Mouse (Mus musculus) bone marrow, adult 2 months (tissue): ENCODE results near the gene Mpo. TPM values are rescaled to one million over a fixed set of nuclear protein-coding genes. Genes with fewer than 3 reads are reported as not detected.

Experiments used
- H3K27ac ChIP-seq: fragments of 200-500 bp; 2 replicates; pipeline ENCODE4 v1.5.1; 2012; ENCODE audit warnings: low read depth, mild to moderate bottlenecking, control low read depth, inconsistent platforms, low read length; ENCODE audit not compliant: control insufficient read depth, poor library complexity, insufficient read depth
- H3K4me1 ChIP-seq: fragments of 200-500 bp; 2 replicates; pipeline ENCODE4 v1.6.1; 2011; ENCODE audit warnings: low read length; ENCODE audit not compliant: control insufficient read depth, insufficient read depth
- H3K4me3 ChIP-seq: fragments of 200-500 bp; replicated peaks from 2 replicates; pipeline ENCODE3; 2011; ENCODE audit warnings: mild to moderate bottlenecking, low read depth, low read length, control low read depth; ENCODE audit not compliant: control insufficient read depth
- CTCF ChIP-seq: fragments of 200-500 bp; IDR thresholded peaks from 2 replicates; pipeline ENCODE4 v1.5.1; 2011; ENCODE audit warnings: low read length, control low read depth; ENCODE audit not compliant: control insufficient read depth, insufficient read depth
- POLR2A ChIP-seq: fragments of 200-500 bp; IDR thresholded peaks from 2 replicates; pipeline ENCODE4 v1.6.1; 2011; ENCODE audit warnings: low read depth, mild to moderate bottlenecking, control low read depth, low read length, borderline replicate concordance; ENCODE audit not compliant: control insufficient read depth
- WGBS: fragments of 180-500 bp; shearing (Covaris S2); methylation state at CpG from one replicate; pipeline ENCODE4 v1.1.7; 2018; 5-methylcytosine and 5-hydroxymethylcytosine counted together
- polyA plus RNA-seq: library from polyadenylated mRNA; stranded (reverse); fragments of >200 nt; gene quantifications from 2 replicates; pipeline ENCODE4 v1.2.4, GENCODE M21; 2011; ENCODE audit warnings: low replicate concordance; ENCODE audit not compliant: missing spikeins, insufficient read depth, insufficient read length

Mpo gene
- 330 and 630 TPM in 2 replicates for polyA plus RNA-seq

GRCm38 (mm10) chr11:87793460-87793859, at the start of gene Mpo:
TSS of gene Mpo (plus strand) at chr11:87793581.
- 7% methylated on average over 3 of the region's 3 CpGs for WGBS
- TF ChIP-seq POLR2A (no peak), CTCF (no peak)
- H3K4me1 ChIP-seq, result peaks cover 5% of the 10 kb centered on the region; the same call in 1 of the 2 replicates
- H3K4me3 ChIP-seq, result no peak within 1 kb of the TSS
- peak within 1 kb of the TSS; percentile 66 for H3K27ac ChIP-seq

GRCm38 (mm10) chr11:87743691-87744090, 49.7 kb upstream of the Mpo start:
- 92% methylated on average over 3 of the region's 3 CpGs for WGBS
- TF ChIP-seq POLR2A (no peak), CTCF (no peak)
- no peak overlapping the region for H3K27ac ChIP-seq
- H3K4me3 ChIP-seq, result no peak overlapping the region
- peaks cover 12% of the 10 kb centered on the region for H3K4me1 ChIP-seq

GRCm38 (mm10) chr11:87744964-87745363, 48.4 kb upstream of the Mpo start:
- no peak overlapping the region for H3K4me3 ChIP-seq
- peaks cover 12% of the 10 kb centered on the region for H3K4me1 ChIP-seq
- no peak for TF ChIP-seq CTCF
- H3K27ac ChIP-seq, result peak overlapping the region; percentile 77
- WGBS, result 44% methylated on average over 4 of the region's 4 CpGs

GRCm38 (mm10) chr11:87745632-87746555, 47.5 kb upstream of the Mpo start:
- peak overlapping the region; percentile 77 for H3K27ac ChIP-seq
- no peak overlapping the region for H3K4me3 ChIP-seq
- 84% methylated on average over 9 of the region's 9 CpGs for WGBS
- TF ChIP-seq POLR2A (no peak), CTCF (no peak)
- H3K4me1 ChIP-seq, result peaks cover 14% of the 10 kb centered on the region

- 97% methylated on average over 5 of the region's 5 CpGs for WGBS
- TF ChIP-seq CTCF (no peak), POLR2A (no peak)
- peaks cover 15% of the 10 kb centered on the region for H3K4me1 ChIP-seq
- H3K27ac ChIP-seq, result no peak overlapping the region
- H3K4me3 ChIP-seq, result no peak overlapping the region
These were observed 46.1 kb upstream of the Mpo start for GRCm38 (mm10) chr11:87747312-87747711.

GRCm38 (mm10) chr11:87747716-87748115, 45.7 kb upstream of the Mpo start:
- 83% methylated on average over 7 of the region's 7 CpGs for WGBS
- peaks cover 15% of the 10 kb centered on the region for H3K4me1 ChIP-seq
- H3K4me3 ChIP-seq, result no peak overlapping the region
- TF ChIP-seq CTCF (no peak), POLR2A (no peak)
- peak overlapping the region; percentile 98 for H3K27ac ChIP-seq

- TF ChIP-seq CTCF, result 0 out of 2 replicates have a peak, but pooled peaks have one; percentile 7
- TF ChIP-seq POLR2A, result peak; percentile 64
- Histone ChIP-seq H3K4me1 (peaks cover 18% of the 10 kb centered on the region), H3K4me3 (peak overlapping the region; percentile 63), H3K27ac (peak overlapping the region; percentile 98)
- WGBS, result 7% methylated on average over 19 of the region's 19 CpGs
These were observed 45.0 kb upstream of the Mpo start for GRCm38 (mm10) chr11:87748132-87749119.
